Mouse (Mus musculus) T-helper 1 cell (primary cell): Measurements from ENCODE around the gene Pak6.

Experiments used
- in situ Hi-C: fragments of 300-600 bp; cut with MboI, MseI; formaldehyde crosslinking; loops from one replicate; pipeline ENCODE4 v1.15.1; 2025; ENCODE audit warnings: high pct_unique_total_duplicates

Pak6 gene

GRCm38 (mm10) chr2:118729194-118729593 lies 66.1 kb downstream of the Pak6 start:
- in situ Hi-C loops: no loop called here

DNA sequence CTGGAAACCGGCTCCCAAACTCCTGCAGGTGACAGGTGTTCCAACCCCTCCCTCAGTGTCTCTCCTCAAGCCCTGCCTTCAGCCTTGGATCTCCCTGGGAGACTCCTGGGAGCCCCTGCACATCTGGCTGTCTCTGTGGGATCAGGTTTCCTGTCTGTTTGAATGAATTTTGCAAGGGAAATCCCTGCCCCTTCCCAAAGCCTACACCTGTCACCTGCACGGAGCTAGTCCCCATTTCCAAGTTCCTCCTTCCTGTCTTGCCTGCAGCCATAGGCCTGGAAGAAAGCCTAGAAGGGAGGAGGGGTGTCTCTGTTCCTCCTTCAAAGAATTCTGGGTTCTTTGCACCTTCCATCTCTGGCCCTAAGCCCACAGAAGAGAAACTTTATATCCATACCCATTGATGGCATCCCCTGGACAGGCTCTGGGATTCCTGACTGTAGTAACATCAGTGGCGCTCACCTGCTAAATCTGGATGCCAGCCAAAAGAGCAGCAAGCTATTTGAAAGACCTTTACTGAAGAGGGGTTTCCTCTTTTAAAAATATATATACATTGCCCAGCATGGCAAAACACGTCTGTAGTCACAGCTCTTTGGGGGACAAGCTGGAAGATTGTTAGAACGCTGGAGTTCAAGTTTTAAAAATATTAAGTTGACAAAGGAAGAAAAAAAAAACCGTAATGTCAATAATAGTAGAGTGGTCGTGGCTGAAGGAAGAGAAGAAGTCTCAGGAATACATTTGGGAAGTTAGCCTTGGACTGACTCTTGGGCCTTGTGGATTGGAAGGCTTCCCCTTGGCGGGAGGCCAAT lies 66.9 kb downstream of the Pak6 start:
- in situ Hi-C loops: no loop called here

DNA sequence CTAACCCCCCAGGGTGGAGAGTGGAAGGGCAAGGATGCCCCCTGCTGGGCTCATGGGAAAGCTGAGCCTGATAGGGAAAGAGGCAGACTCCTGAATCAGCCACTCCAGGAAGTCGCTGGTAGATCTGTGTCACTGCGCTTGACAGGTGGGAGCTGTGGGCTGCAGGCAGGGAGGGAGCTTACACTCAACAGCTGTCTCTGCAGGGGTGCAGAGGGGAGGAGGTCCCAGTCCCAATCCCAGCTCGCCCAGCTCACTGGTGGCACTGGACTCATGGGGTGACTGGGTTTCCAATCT lies 67.5 kb downstream of the Pak6 start:
- in situ Hi-C loops: no loop called here

DNA sequence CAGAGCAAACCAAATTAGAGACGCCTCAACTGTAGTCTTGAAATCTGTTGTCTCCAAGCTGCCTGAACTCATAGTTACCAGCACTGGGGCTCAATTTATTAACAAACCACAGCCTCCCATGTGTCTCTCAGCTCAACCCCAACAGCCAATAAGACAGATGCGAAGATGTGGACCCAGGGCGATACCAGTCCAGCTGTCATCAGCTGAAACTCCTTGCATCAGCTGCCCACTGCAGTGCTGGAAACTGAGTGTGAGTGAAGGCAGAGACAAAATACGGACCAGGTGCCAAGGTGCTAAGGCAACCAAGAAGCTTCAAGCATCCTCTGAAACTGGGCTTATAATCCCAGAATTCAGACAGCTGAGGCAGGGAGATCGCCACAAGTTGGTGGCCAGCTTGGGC lies 68.9 kb downstream of the Pak6 start:
- in situ Hi-C loops: no loop called here

- in situ Hi-C loops: no loop called here
Measured at GRCm38 (mm10) chr2:118733341-118733740, 70.2 kb downstream of the Pak6 start.

GRCm38 (mm10) chr2:118740341-118740740 lies 77.2 kb downstream of the Pak6 start:
- in situ Hi-C loops: no loop called here

GRCm38 (mm10) chr2:118741183-118741582 lies 78.1 kb downstream of the Pak6 start:
- in situ Hi-C loops: no loop called here

DNA sequence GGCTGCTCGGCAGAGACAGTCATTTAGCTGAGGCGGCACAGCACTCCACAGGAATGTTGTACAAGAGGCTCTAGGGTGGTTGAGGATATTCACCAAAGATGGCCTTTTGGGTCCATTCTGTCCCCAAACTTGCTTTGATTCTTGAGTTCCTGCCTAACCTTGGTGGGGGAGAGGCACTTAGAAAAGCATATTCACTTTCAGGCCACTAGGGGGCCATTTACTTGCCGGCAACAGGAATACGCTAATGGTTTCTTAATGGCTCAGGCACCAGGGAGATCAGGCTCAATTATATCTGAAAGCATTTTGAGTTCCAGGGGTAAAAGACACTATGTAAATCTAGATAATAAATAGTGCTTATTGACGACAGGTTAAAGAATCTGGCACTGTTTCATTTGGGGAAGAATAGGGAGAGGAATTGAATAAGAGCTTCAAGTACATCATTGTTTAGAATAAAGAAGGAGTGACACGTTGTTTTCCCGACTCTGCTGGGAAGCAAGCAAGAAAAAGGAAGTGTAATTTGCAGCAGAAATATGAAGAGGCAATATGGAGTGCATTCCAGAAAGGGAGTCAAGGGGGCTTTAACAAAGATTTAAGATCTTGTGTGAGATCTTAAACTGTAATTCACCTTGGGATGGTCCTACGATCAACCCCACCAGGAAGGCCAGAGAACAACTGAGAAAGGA lies 80.3 kb downstream of the Pak6 start:
- in situ Hi-C loops: no loop called here

GRCm38 (mm10) chr2:118744621-118745020 lies 81.5 kb downstream of the Pak6 start:
- in situ Hi-C loops: no loop called here

GRCm38 (mm10) chr2:118745232-118745884 lies 82.3 kb downstream of the Pak6 start, which contains the start of gene Inafm2:
Inafm2 (plus strand) TSS chr2:118745758.
- in situ Hi-C loops: no loop called here

GRCm38 (mm10) chr2:118745915-118746901 lies 83.1 kb downstream of the Pak6 start:
- in situ Hi-C loops: no loop called here

- in situ Hi-C loops: no loop called here
Measured at GRCm38 (mm10) chr2:118747301-118747960, 84.3 kb downstream of the Pak6 start.
